Mouse (Mus musculus): ENCODE results near the gene Tom1l1.

GRCm38 (mm10) chr11:90733575-90733974, 45.4 kb upstream of the Tom1l1 start:
- TF ChIP-seq EP300 (IDR thresholded peaks at IDR 0.05; ENCODE audit: insufficient read depth, low read depth, low read length) (no peak), POLR2A (IDR thresholded peaks at IDR 0.05; ENCODE audit: insufficient read depth, low read length) (no peak)

Measured in ES-Bruce4 (cell line).